Mouse (Mus musculus): Measurements from ENCODE around the gene Srsf6.

GRCm38 (mm10) chr2:162934421-162934820, 3.1 kb downstream of the Srsf6 start:
- no peak for TF ChIP-seq NANOG (IDR thresholded peaks at IDR 0.05; ENCODE audit: borderline replicate concordance, low read length)
- no peak for TF ChIP-seq CTCF (conservative IDR thresholded peaks at IDR 0.05; ENCODE audit: low read length)
